Mouse (Mus musculus): ENCODE results near the gene Cd101. TPM values are rescaled to one million over a fixed set of nuclear protein-coding genes. Genes with fewer than 3 reads are reported as not detected.

Gene Cd101
- polyA plus RNA-seq, 1 experiment from 2014 or later: 0.68 TPM

DNA sequence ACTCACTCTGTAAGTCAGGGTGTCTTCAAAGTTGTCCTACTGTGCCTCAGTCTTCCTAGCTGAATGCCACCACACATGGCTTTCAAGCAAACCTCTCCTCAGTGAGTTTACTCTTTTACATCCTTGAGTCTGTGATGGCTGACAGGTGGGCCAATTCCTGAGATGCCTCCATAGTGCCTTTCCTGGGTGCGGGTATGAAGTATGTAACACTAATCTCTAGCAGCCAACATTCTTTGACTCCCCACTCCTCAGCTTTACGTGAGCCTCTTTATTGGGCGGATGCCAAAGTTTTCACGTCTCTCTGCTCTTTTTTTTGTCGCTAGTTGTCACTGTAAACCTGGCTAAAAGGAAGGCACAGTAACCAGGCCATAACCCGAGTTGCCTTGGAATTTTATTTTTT lies 24.0 kb downstream of the Cd101 start:
- DNase-seq (ENCODE audit: low spot score): no peak

DNA sequence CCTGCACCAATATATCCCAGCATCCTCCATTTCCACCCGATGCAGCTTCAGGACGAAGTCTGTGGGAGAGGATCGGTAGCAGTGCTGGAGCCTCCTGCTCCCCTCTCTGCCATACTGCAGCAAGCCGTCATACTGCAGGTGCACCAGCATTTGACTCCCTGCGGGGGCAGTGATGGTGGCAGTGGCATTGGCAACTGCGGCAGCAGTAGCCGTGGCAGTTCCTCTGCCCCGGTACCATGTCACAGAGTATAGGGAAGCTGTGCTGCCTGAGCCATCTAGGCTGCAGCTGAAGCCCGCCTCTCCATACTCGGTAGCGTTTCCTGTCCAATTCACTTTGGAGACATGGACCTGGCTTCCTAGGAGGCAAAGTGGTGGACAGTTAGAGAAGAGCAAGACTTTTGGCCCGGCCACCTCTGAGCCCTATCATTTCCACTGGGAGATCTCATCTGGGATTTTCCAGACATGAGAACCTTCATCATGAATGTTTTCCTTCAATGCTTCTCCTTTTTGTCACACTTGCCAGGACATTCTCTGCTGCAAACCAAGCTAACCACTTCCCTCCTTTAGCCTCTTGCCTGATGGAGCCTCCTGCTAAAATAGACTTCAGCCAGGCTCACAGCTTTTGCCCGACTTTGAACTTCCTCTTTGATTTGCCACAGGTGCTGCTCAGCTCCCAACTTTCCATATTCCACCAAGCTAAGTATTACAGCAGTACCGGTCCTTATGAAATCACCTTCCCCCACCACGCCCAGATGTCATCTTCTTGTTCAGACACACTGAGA lies 25.6 kb downstream of the Cd101 start:
- peak; percentile 45 for DNase-seq (ENCODE audit: low spot score)

DNA sequence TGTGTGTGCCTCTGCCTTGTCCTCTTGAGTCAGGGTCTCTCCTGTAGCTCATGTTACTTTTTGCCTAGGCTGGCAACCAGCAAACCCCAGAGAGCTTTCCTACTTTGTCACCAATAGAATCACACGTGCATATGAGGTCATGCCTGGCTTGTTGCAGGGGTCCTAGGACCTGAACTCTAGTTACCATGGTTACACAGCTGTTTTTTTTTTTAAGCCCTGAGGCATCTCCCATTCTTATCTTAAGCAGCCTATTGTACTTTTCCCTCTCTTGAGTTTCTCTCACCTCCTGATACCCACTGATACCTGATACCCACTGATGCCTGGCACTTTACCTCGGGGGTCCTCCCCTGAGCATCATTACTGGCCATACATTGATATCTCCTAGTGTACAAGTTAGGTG lies 29.6 kb downstream of the Cd101 start:
- DNase-seq (ENCODE audit: low spot score): no peak

DNA sequence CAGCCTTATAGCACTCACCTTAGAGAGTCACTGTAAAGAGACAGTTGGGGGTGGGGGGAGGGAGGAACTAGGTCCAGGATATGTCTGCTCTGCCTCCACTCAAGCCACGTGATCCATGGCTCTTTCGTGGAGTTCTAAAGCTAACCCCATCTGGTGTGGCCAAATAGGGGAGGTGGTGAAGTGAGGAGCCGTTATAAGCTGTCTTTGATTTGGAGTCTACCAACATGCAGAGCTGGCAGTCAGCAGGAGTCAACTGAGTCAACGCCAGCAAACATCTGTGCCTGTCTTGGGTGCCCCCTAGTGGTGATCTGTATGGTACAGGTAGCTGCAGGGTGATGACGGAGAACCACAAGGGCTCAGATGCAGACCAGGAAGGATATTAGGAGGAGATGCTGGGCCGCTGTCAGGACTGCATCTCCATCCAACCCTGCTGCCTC lies 30.4 kb downstream of the Cd101 start:
- peak; percentile 89 for DNase-seq (ENCODE audit: low spot score)

DNA sequence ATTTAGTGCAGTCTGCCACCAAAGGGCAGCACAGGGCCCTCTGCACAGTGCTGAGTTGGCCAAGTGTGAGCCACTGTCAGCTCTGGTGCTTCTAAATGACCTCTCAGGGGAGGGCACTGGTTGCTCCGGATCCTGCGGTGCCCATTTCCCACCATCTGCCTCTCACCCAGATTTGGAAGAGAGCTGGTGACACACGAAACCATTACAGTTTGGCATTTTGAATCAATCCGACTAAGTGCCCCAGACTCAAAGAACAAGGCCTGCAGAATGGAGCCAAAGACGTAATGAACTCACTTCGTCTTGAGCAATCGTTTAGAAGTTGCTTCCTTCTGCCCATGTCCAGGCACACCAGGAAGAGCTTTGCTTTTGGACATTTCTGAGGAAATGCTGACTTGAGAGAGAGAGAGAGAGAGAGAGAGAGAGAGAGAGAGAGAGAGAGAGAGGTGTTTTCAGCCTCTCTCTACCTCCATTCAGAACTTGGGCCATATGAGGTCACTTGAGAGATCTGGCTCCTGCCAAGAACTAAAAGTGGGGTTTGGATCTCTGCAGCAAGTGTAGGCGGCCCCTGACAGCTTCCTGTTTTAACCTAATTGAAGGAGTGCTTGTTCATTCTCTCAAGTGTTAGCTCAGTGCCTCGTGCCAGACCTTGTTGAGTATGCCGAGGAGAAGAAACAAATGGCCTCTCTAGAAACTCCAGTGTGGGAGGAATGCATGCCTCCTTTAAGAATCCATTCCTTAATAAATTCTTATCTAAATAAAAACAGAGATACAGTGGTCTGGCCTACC lies 31.4 kb downstream of the Cd101 start:
- DNase-seq (ENCODE audit: low spot score): peak; percentile 40

DNA sequence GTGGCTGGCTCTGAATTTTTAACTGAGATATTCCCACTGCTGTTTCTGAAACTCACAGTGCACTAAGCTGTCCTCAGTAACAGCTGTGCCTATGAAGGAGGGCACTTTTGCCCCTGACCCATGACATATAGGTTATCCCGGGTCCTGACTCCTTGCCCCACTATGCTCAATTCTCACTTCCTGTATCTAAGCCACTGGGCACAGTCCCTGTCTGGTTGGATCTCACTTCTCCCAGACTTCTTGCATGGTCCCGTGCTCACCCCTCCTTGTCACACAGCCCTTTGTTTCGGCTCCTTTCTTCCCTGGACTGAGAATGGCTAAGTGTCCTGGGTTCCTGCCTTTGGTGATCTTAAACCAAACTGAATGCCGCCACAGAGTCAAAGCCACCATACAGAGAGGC lies 35.1 kb downstream of the Cd101 start:
- DNase-seq (ENCODE audit: low spot score): no peak

DNA sequence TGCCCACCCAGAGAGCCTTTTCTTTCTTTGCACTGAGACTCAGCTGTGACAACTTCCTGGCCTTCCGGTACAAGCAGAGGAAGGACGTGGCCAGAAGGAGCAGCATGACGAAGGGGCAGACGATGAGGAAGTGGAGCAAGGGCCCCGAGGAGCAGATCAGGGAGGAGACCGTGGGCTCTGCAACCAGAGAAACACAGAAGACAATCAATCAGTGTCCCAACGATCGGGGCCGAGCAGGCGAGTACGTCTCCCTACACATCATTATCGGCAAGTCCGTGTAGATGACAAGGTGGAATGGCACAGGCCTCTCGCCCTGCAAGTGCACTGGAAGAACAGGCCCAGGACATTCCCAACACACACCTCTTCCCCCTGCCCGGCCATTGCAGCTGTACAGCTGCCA lies 35.6 kb downstream of the Cd101 start:
- peak; percentile 55 for DNase-seq (ENCODE audit: low spot score)

DNA sequence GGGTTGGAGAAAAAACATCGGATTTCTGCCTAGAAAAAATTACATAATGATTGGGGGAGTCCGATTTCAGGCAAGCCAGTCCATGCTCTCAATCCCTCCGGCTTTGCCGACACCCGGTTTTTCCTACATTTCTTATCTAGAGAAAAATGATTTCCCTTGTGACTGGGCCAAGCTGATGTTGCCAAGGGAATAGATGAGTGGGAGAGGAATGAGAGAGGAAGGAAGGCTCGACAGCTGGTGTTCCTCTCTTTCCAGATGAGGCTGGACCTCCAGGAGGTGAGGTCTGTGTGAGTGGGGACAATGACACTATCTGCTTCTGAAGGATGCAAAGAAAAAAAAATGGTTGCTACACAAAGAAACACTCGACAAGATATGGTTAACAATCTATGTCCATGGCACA lies 36.2 kb downstream of the Cd101 start:
- DNase-seq (ENCODE audit: low spot score): no peak

DNA sequence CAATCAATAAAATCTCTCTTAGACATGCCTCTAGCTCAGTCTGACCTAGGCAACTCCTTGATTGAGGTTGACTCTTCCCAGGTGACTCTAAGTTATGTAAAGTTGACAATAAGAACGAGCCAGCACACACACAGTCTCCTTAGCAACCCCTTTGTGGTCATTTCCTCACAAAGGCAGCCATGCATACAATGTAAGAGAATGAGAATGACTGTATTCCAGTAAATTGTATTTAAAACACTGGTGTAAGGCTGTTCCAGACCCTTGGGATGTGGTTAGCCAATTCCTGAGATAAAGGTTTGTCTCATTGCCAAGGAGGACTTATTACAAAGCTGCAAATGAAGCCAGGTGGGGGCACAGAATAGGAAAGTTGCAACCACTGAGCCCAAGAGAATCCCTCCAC lies 39.1 kb downstream of the Cd101 start:
- no peak for DNase-seq (ENCODE audit: low spot score)

DNA sequence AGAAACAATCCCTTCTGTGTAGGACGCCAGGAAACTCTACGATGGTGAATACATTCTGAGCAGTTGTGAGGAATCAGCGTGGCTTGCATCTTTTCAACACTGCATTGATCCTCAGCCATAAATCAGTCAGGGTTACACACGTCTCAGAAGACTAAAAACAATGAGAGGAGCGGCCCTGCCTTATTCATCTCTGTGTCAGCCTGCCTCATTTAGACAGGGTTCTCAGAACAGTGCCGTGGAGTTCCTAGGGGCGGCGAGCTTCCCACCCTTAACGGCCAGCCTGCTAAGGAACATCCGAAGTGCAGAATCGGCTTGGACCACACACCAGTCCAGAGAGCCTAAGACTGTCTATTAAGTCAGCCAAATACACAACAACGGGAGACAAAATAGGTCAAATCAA lies 39.9 kb downstream of the Cd101 start:
- no peak for DNase-seq (ENCODE audit: low spot score)

DNA sequence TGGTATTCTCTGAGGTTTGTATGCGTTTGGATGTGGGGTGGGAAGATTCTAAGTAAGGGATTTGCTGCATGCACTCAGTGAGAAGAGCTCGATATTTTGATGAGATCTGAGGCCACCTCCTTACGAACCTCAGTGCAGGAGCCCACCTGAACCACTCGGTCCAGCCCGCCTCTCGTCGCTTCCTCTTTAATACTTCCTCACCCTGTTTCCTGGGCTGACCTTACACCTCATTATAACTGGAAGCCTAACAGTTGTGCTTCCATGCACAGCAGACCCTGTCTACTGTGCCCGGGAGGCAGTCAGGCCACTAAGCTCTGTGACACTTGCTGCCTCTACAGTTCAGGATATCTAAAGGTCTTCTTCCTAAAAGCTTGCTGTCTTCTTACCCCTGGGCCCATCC lies 50.1 kb downstream of the Cd101 start:
- no peak for DNase-seq (ENCODE audit: low spot score)

DNA sequence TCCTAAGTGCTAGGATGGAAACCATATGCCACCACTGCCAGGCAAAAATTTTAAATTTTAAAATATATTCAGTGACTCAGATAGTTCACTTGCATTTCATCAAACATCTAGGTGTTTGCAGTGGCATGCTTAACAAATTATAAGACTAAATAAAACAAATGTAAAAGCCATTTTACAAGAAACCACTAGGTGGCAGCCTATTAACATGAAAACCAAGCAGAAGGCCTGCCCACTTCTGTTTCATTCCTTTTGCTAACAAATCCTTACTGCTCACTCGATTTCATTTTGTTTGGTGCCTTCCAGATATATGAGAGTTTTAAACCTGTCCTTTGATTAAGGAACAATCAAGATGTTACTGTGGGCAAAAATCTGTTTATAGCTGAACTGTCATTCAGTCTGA lies 55.5 kb downstream of the Cd101 start:
- DNase-seq (ENCODE audit: low spot score): peak; percentile 66

DNA sequence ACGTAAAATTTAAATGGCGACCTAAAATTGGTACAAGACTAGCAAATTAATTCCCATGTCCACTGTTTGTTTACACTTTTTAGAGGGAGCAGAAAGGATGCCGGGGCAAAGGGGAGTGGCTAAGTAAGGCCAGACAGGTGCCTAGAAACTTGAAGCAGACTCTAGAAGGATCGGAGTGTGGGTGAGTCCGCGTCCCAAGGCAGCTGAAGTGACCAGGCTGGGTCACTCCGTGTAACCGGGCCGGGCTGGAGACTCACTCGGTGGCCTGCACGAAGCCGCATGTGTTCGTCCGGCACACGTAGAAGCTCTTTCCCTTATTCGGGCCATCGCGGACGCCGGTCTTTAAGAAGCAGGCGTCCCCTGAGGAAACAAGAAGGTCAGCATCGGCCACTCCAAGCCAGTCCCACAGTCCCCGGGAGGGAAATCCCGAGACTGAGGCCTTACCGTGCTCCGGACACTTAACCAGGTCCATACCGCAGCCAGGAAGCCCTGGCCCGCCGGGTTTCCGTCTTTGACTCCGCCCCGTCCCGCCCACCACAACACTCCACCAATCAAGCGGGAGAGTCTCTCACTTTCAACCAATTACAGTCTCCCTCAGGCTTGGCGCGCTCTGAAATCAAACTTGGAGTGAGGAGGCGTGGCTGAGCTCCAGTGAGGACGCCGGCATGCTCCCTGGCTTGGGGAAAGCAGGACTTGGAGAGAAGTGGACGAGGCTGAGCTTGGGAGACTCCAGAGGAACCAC lies 60.0 kb downstream of the Cd101 start, which contains the start of gene Ttf2:
Gene Ttf2, minus strand, starts transcription at position 488 of the 742 bp plus-strand sequence.
- DNase-seq (ENCODE audit: low spot score): peak; percentile 90

DNA sequence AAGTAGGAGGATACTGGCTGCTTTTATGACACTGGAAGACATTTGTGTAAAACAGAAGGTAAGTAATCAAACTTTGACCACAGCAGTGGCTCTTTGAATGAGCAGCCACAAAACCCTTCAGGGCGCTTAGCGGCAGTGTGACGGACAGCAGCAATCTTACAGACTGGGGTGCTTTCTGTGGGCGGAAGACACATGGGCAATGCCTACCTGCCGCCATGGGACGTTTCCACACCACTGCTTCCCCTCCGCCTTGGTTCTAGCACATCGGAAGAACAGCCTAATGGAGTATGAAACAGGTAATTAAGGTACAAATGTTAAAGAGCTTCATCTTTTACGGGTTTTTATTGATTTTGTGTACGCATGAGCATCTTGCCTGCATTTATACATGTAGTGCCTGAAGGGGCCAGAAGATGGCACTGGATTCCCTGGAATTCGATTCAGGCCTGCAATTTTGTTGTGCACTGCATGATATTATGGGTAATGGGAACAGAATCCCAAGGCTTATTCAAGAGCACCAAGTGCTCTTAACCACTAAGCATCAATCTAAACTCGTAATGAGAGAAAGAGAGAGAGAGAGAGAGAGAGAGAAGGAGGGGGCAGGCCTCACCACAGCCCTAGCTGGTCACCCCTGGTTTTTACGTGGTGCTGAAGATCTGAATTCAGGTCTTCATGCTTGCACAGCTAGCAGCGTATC lies 65.4 kb downstream of the Cd101 start:
- DNase-seq (ENCODE audit: low spot score): peak; percentile 42

DNA sequence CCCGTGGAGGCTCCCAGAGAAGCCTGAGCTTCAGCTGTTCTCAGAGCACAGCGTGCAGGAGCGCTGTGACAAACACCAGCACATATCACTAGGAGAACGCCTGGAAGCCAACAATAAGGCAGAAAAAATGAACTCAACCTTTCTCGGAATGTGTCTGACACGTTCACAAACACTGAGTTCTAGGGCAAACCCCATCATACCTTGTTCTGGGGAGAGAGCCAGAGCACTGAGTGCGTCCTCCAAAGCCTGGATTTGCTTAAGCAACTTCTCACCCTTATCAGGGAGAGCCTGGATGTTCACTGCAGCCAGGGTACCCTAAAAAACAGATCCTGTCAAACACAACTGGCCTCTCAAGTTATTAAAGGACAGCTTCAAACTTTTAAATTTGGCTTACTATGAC lies 67.9 kb downstream of the Cd101 start:
- DNase-seq (ENCODE audit: low spot score): no peak

DNA sequence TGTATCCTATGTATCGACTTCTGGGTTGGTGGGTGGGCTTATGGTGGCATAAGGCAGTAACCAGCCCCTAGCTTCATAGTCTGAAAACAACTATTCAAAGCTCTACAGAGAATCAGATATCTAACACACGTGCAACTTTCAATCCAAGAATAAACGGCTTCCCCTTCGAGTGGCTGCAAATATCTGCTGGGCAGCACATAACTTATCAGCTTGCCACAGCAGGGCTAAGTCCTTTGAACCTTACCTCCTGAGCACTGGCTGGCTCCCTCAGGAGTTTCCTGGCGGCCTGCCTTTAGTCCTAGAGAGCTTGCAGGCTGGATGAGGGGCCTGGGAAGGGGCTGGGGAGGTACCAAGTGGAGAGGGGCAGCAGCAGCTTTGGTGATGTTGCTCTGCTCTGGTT lies 68.3 kb downstream of the Cd101 start:
- DNase-seq (ENCODE audit: low spot score): no peak

DNA sequence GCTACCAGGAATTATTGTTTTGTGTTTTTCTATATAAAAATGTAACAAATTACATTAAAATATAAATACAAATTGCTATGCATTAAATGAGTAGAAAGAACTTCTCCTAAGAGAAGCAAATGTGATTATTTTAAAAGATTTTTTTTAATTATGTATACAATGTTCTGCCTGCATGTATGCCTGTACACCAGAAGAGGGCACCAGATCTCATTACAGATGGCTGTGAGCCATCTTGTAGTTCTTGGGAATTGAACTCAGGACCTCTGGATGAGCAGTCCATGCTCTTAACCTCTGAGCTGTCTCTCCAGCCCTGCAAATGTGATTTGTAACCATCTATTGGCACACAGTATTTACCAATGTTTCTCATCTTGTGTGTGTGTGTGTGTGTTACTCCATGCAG lies 74.7 kb downstream of the Cd101 start:
- DNase-seq (ENCODE audit: low spot score): no peak

DNA sequence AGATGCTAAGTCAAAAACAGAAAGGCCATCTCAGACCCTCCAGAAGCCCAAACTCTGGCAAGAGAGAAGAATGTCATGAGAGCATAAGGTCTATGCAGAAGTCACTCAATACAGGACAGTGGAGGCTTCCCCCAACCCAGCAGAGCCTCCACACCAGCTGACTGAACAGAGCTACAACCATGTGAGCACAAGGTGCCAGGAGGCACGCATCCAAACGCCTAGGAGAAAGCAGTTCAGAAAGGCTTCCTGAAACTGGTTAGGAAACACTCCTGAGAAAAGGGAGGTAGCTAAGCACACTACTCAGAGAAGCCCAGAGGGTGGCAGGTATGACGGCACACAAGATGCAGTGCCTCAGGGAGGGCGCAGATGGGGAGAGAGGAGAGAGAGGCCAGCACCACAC lies 77.8 kb downstream of the Cd101 start:
- DNase-seq (ENCODE audit: low spot score): no peak

DNA sequence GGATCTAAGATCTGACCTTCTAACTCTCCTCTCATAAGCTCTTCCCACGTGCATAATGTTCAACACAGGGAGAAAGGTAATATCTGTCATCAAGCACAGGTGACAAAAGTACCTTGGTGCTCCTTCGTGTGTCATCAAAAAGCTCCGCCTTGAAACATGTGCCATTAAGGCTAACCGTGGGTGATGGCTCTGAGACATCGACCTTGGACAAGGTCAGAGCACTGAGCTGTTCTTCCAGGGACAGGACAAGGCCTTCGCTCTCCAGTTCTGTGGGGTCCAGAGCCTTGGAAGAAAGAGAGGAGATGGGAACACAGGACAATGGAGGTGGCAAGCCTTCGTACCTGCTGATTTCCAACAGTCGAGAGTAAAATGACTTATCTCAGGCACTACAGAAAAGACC lies 82.1 kb downstream of the Cd101 start:
- no peak for DNase-seq (ENCODE audit: low spot score)

Measured in thymus, postnatal 0 days (tissue).